Mouse (Mus musculus) liver, embryonic 16.5 days (tissue): ENCODE data around the gene Phrf1. TPM values are rescaled to one million over a fixed set of nuclear protein-coding genes. Genes with fewer than 3 reads are reported as not detected.
A peak's percentile ranks its signal among the peaks of the same experiment; 100 is the strongest.

Experiments used
- ATAC-seq: fragments of 200-750 bp; cut with Nextera tagmentation; 2 replicates; pipeline ENCODE4 v1.8.0; 2017; ENCODE audit warnings: low read depth, mild to moderate bottlenecking, moderate number of reproducible peaks, moderate library complexity
- H3K27ac ChIP-seq: fragments of 300-500 bp; sonication (generic); 2 replicates; pipeline ENCODE4 v1.5.1; 2014; ENCODE audit warnings: mild to moderate bottlenecking, low read length
- H3K27me3 ChIP-seq: fragments of 300-500 bp; sonication (generic); 2 replicates; pipeline ENCODE4 v1.6.1; 2014; ENCODE audit warnings: low read depth, low read length, mixed read lengths; ENCODE audit not compliant: control insufficient read depth, insufficient read depth
- H3K36me3 ChIP-seq: fragments of 300-500 bp; sonication (generic); 2 replicates; pipeline ENCODE4 v1.6.1; 2014; ENCODE audit warnings: mild to moderate bottlenecking; ENCODE audit not compliant: control insufficient read depth, insufficient read depth
- H3K4me1 ChIP-seq: fragments of 300-500 bp; sonication (generic); 2 replicates; pipeline ENCODE4 v1.6.1; 2014; ENCODE audit warnings: low read depth, low read length, mixed read lengths; ENCODE audit not compliant: control insufficient read depth
- H3K4me2 ChIP-seq: fragments of 300-500 bp; sonication (generic); 2 replicates; pipeline ENCODE4 v1.6.1; 2014; ENCODE audit warnings: low read depth, low read length, mixed read lengths
- H3K4me3 ChIP-seq: fragments of 300-500 bp; sonication (generic); 2 replicates; pipeline ENCODE4 v1.5.1; 2014; ENCODE audit warnings: low read depth, mild to moderate bottlenecking, low read length
- H3K9ac ChIP-seq: fragments of 300-500 bp; sonication (generic); 2 replicates; pipeline ENCODE4 v1.6.1; 2014; ENCODE audit warnings: low read depth, low read length
- H3K9me3 ChIP-seq: fragments of 300-500 bp; sonication (generic); replicated peaks from 2 replicates; pipeline ENCODE4 v1.6.1; 2016; ENCODE audit warnings: low read length; ENCODE audit not compliant: control insufficient read depth
- WGBS: fragments of 180-500 bp; shearing (Covaris S2); extraction: QIAGEN DNeasy Blood & Tissue Kit; methylation state at CpG from one replicate; pipeline ENCODE4 v1.1.7; 2014; ENCODE audit not compliant: insufficient replicate concordance; 5-methylcytosine and 5-hydroxymethylcytosine counted together
- polyA plus RNA-seq: library from polyadenylated mRNA; unstranded; fragments of >200 nt; fragmentation: Nextera tagmentation; extraction: Ambion mirVana; gene quantifications from 2 replicates; pipeline ENCODE4 v1.2.1, GENCODE M21; 2015

Gene Phrf1
- 23.8 and 28.5 TPM in 2 replicates for polyA plus RNA-seq

GRCm38 (mm10) chr7:141228279-141229067 is at the start of gene Phrf1:
TSS of gene Phrf1 (plus strand) at chr7:141228784.
- peaks cover 24% of the 10 kb centered on the region for H3K4me1 ChIP-seq
- H3K27ac ChIP-seq = peak within 1 kb of the TSS; percentile 91
- peak within 1 kb of the TSS; percentile 85 for H3K4me2 ChIP-seq
- H3K9ac ChIP-seq = peak within 1 kb of the TSS; percentile 93
- peak; percentile 93 for ATAC-seq
- H3K4me3 ChIP-seq = peak within 1 kb of the TSS; percentile 84
- H3K36me3 ChIP-seq = peaks cover 24% of the 10 kb centered on the region
- H3K9me3 ChIP-seq = no peaks in the 10 kb centered on the region
- H3K27me3 ChIP-seq = no peaks in the 10 kb centered on the region
- WGBS = under 1% methylated on average over 75 of the region's 76 CpGs

GRCm38 (mm10) chr7:141188194-141188593 is 40.4 kb upstream of the Phrf1 start:
- H3K36me3 ChIP-seq = peaks cover 30% of the 10 kb centered on the region
- H3K27me3 ChIP-seq = no peaks in the 10 kb centered on the region
- no peak overlapping the region for H3K4me3 ChIP-seq
- no peak for ATAC-seq
- H3K27ac ChIP-seq = no peak overlapping the region
- no peak overlapping the region for H3K9ac ChIP-seq
- H3K4me1 ChIP-seq = peaks cover 11% of the 10 kb centered on the region
- no peak overlapping the region for H3K4me2 ChIP-seq
- 66% methylated on average over 3 of the region's 3 CpGs for WGBS
- H3K9me3 ChIP-seq = no peaks in the 10 kb centered on the region

DNA sequence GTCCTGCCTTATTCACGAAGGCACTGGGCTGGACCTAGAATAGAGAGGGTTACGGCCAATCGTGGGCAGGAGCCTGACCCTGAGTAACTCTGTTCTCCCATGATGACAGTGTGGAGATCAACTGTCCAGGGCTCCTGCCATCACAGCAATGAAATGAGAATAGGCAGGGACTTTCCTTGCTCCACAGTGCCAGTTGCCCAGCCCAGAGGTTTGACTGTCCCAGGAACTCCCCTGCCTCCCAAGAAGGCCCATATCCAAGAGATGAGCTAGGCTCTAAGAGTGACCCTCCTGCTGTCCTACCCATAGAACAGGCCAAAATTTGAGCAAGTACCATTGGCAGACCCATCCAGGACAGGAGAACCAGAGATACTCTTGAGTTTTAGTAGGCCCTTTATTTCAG is 39.9 kb upstream of the Phrf1 start:
- Histone ChIP-seq H3K27ac (no peak overlapping the region), H3K9ac (no peak overlapping the region), H3K4me3 (no peak overlapping the region), H3K9me3 (no peaks in the 10 kb centered on the region), H3K27me3 (no peaks in the 10 kb centered on the region), H3K36me3 (peaks cover 30% of the 10 kb centered on the region), H3K4me1 (peaks cover 11% of the 10 kb centered on the region), H3K4me2 (no peak overlapping the region)
- WGBS = 89% methylated on average over 3 of the region's 3 CpGs
- no peak for ATAC-seq

- no peak for ATAC-seq
- Histone ChIP-seq H3K9ac (no peak overlapping the region), H3K27ac (no peak overlapping the region), H3K27me3 (no peaks in the 10 kb centered on the region), H3K9me3 (no peaks in the 10 kb centered on the region), H3K36me3 (peaks cover 30% of the 10 kb centered on the region), H3K4me1 (peaks cover 15% of the 10 kb centered on the region), H3K4me2 (no peak overlapping the region), H3K4me3 (no peak overlapping the region)
- WGBS = 73% methylated on average over 3 of the region's 3 CpGs
Measured at GRCm38 (mm10) chr7:141190220-141190619, 38.4 kb upstream of the Phrf1 start.

GRCm38 (mm10) chr7:141191036-141191435 is 37.5 kb upstream of the Phrf1 start:
- 89% methylated on average over 14 of the region's 14 CpGs for WGBS
- Histone ChIP-seq H3K9me3 (no peaks in the 10 kb centered on the region), H3K4me3 (no peak overlapping the region), H3K4me2 (no peak overlapping the region), H3K27me3 (no peaks in the 10 kb centered on the region), H3K27ac (no peak overlapping the region; the same call in 1 of the 2 replicates), H3K9ac (no peak overlapping the region), H3K4me1 (peaks cover 23% of the 10 kb centered on the region), H3K36me3 (peaks cover 30% of the 10 kb centered on the region)
- ATAC-seq = no peak

- Histone ChIP-seq H3K27me3 (no peaks in the 10 kb centered on the region), H3K4me2 (peak overlapping the region; percentile 92), H3K27ac (no peak overlapping the region), H3K4me3 (peak overlapping the region; percentile 92), H3K9me3 (no peaks in the 10 kb centered on the region), H3K36me3 (peaks cover 30% of the 10 kb centered on the region), H3K4me1 (peaks cover 33% of the 10 kb centered on the region), H3K9ac (no peak overlapping the region; the same call in 1 of the 2 replicates)
- no peak for ATAC-seq
- 88% methylated on average over 24 of the region's 24 CpGs for WGBS
Measured at GRCm38 (mm10) chr7:141191796-141192685, 36.5 kb upstream of the Phrf1 start.

- H3K9ac ChIP-seq = peak overlapping the region; percentile 91
- 21% methylated on average over 12 of the region's 12 CpGs for WGBS
- H3K9me3 ChIP-seq = no peaks in the 10 kb centered on the region
- H3K4me3 ChIP-seq = peak overlapping the region; percentile 92
- peak overlapping the region; percentile 82 for H3K27ac ChIP-seq
- no peaks in the 10 kb centered on the region for H3K27me3 ChIP-seq
- peaks cover 30% of the 10 kb centered on the region for H3K36me3 ChIP-seq
- peak overlapping the region; percentile 92 for H3K4me2 ChIP-seq
- no peak for ATAC-seq
- peaks cover 42% of the 10 kb centered on the region for H3K4me1 ChIP-seq
Measured at GRCm38 (mm10) chr7:141192776-141193347, 35.7 kb upstream of the Phrf1 start.

DNA sequence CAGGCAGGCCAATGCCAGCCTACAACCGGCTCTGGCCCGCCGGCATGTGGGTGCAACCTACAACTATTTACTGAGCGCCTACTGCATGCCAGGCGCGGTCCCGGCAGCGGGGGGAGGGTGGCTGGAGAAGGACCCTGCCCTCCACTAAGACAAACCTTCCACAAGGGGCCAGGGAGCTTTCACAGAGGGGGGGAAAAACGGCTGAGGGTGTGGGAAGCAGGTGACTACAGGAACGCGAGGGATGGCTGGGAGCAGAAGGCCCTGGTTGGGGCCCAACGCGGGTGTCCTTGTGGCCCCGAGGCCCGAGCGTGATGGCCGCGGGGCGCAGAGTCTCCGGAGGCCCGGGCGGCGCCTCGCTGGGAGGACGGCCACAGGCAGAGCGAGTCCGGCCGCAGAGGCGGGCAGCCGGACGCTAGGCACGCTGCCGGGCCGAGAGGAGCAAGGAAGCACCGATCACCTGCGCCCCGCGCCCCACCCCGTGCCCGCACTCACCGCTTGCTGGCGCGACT is 35.2 kb upstream of the Phrf1 start:
- Histone ChIP-seq H3K4me2 (peak overlapping the region; percentile 92), H3K4me1 (peaks cover 47% of the 10 kb centered on the region), H3K36me3 (peaks cover 30% of the 10 kb centered on the region), H3K9me3 (no peaks in the 10 kb centered on the region), H3K4me3 (peak overlapping the region; percentile 92), H3K27ac (peak overlapping the region; percentile 82), H3K27me3 (no peaks in the 10 kb centered on the region), H3K9ac (peak overlapping the region; percentile 91)
- WGBS = under 1% methylated on average over 42 of the region's 43 CpGs
- ATAC-seq = peak; percentile 24; the same call in 1 of the 2 replicates
